Mouse (Mus musculus): ENCODE data around the gene Prl2c5.
"Not testable (repeated sequence)": the region's sequence is repeated elsewhere in the genome, so short reads cannot be mapped to it uniquely, and the experiment has no call there.

Prl2c5 gene

GRCm38 (mm10) chr13:13182415-13182814, at the start of gene Prl2c5:
Prl2c5 (plus strand) TSS chr13:13182715.
- DNase-seq (ENCODE audit: low spot score in 2 of 2), result not testable (repeated sequence)

- DNase-seq (ENCODE audit: low spot score in 2 of 2), result not testable (repeated sequence)
Measured at GRCm38 (mm10) chr13:13162777-13163485, 19.6 kb upstream of the Prl2c5 start.

GRCm38 (mm10) chr13:13168631-13169030, 13.9 kb upstream of the Prl2c5 start:
- DNase-seq (ENCODE audit: low spot score in 2 of 2), result not testable (repeated sequence)

GRCm38 (mm10) chr13:13173616-13174136, 8.8 kb upstream of the Prl2c5 start:
- DNase-seq (ENCODE audit: low spot score in 2 of 2), result not testable (repeated sequence)

GRCm38 (mm10) chr13:13175736-13176135, 6.8 kb upstream of the Prl2c5 start:
- DNase-seq (ENCODE audit: low spot score in 2 of 2), result not testable (repeated sequence)

GRCm38 (mm10) chr13:13211168-13211567, 28.7 kb downstream of the Prl2c5 start:
- DNase-seq (ENCODE audit: low spot score in 2 of 2), result not testable (repeated sequence)

GRCm38 (mm10) chr13:13216363-13216762, 33.8 kb downstream of the Prl2c5 start:
- DNase-seq (ENCODE audit: low spot score in 2 of 2), result not testable (repeated sequence)

GRCm38 (mm10) chr13:13220231-13220630, 37.7 kb downstream of the Prl2c5 start:
- DNase-seq (ENCODE audit: low spot score in 2 of 2), result not testable (repeated sequence)

GRCm38 (mm10) chr13:13237456-13237855, 54.9 kb downstream of the Prl2c5 start:
- peak; percentile 20 to 27 for DNase-seq (ENCODE audit: low spot score in 2 of 2)
